Mouse (Mus musculus): ENCODE measurements around the gene Dram1. TPM values are rescaled to one million over a fixed set of nuclear protein-coding genes. Genes with fewer than 3 reads are reported as not detected.

The Dram1 gene
- polyA plus RNA-seq, 1 experiment from 2014 or later = 3.3 TPM

- Histone ChIP-seq H3K27ac (ENCODE audit: low read length) (no peak overlapping the region), H3K9me3 (replicated peaks; ENCODE audit: control insufficient read depth, low read length) (no peaks in the 10 kb centered on the region), H3K4me3 (ENCODE audit: low read length) (no peak overlapping the region), H3K4me1 (ENCODE audit: control insufficient read depth, insufficient read depth, low read length) (peaks cover 14% of the 10 kb centered on the region), H3K36me3 (ENCODE audit: control insufficient read depth, insufficient read depth) (0 out of 2 replicates have a peak, but pooled peaks cover 2% of the 10 kb centered on the region), H3K9ac (ENCODE audit: low read length) (no peak overlapping the region), H3K27me3 (ENCODE audit: control insufficient read depth, insufficient read depth, low read length) (no peaks in the 10 kb centered on the region), H3K4me2 (ENCODE audit: low read depth, low read length) (no peak overlapping the region)
- no peak for ATAC-seq (replicated peaks; ENCODE audit: extremely low read depth, insufficient read depth, low FRiP score)
- 62% methylated on average over 2 of the region's 2 CpGs for WGBS
These were observed 30.9 kb upstream of the Dram1 start for GRCm38 (mm10) chr10:88409751-88410150.

- Histone ChIP-seq H3K9me3 (replicated peaks; ENCODE audit: control insufficient read depth, low read length) (no peaks in the 10 kb centered on the region), H3K27ac (ENCODE audit: low read length) (no peak overlapping the region), H3K27me3 (ENCODE audit: control insufficient read depth, insufficient read depth, low read length) (no peaks in the 10 kb centered on the region), H3K9ac (ENCODE audit: low read length) (no peak overlapping the region), H3K4me1 (ENCODE audit: control insufficient read depth, insufficient read depth, low read length) (peaks cover 14% of the 10 kb centered on the region), H3K4me3 (ENCODE audit: low read length) (no peak overlapping the region), H3K4me2 (ENCODE audit: low read depth, low read length) (no peak overlapping the region), H3K36me3 (ENCODE audit: control insufficient read depth, insufficient read depth) (no peaks in the 10 kb centered on the region)
- 67% methylated on average over 12 of the region's 12 CpGs for WGBS
- ATAC-seq (replicated peaks; ENCODE audit: extremely low read depth, insufficient read depth, low FRiP score) = no peak
These were observed 29.2 kb upstream of the Dram1 start for GRCm38 (mm10) chr10:88407875-88408631.

GRCm38 (mm10) chr10:88405812-88406211 lies 26.9 kb upstream of the Dram1 start:
- Histone ChIP-seq H3K4me2 (ENCODE audit: low read depth, low read length) (no peak overlapping the region), H3K36me3 (ENCODE audit: control insufficient read depth, insufficient read depth) (peaks cover 11% of the 10 kb centered on the region; the same call in 1 of the 2 replicates), H3K9ac (ENCODE audit: low read length) (no peak overlapping the region), H3K27me3 (ENCODE audit: control insufficient read depth, insufficient read depth, low read length) (no peaks in the 10 kb centered on the region), H3K27ac (ENCODE audit: low read length) (peak overlapping the region; percentile 58), H3K4me3 (ENCODE audit: low read length) (no peak overlapping the region), H3K9me3 (replicated peaks; ENCODE audit: control insufficient read depth, low read length) (no peaks in the 10 kb centered on the region), H3K4me1 (ENCODE audit: control insufficient read depth, insufficient read depth, low read length) (peaks cover 14% of the 10 kb centered on the region)
- ATAC-seq (replicated peaks; ENCODE audit: extremely low read depth, insufficient read depth, low FRiP score) = peak; percentile 65
- 61% methylated on average over 7 of the region's 7 CpGs for WGBS

GRCm38 (mm10) chr10:88404220-88404619 lies 25.3 kb upstream of the Dram1 start:
- Histone ChIP-seq H3K4me3 (ENCODE audit: low read length) (no peak overlapping the region), H3K27me3 (ENCODE audit: control insufficient read depth, insufficient read depth, low read length) (no peaks in the 10 kb centered on the region), H3K9ac (ENCODE audit: low read length) (no peak overlapping the region), H3K36me3 (ENCODE audit: control insufficient read depth, insufficient read depth) (peaks cover 11% of the 10 kb centered on the region; the same call in 1 of the 2 replicates), H3K4me1 (ENCODE audit: control insufficient read depth, insufficient read depth, low read length) (peaks cover 11% of the 10 kb centered on the region; the same call in 1 of the 2 replicates), H3K9me3 (replicated peaks; ENCODE audit: control insufficient read depth, low read length) (no peaks in the 10 kb centered on the region), H3K27ac (ENCODE audit: low read length) (no peak overlapping the region), H3K4me2 (ENCODE audit: low read depth, low read length) (no peak overlapping the region)
- no peak for ATAC-seq (replicated peaks; ENCODE audit: extremely low read depth, insufficient read depth, low FRiP score)
- 78% methylated on average over 6 of the region's 6 CpGs for WGBS

- Histone ChIP-seq H3K36me3 (ENCODE audit: control insufficient read depth, insufficient read depth) (peaks cover 11% of the 10 kb centered on the region; the same call in 1 of the 2 replicates), H3K4me1 (ENCODE audit: control insufficient read depth, insufficient read depth, low read length) (peaks cover 8% of the 10 kb centered on the region; the same call in 1 of the 2 replicates), H3K4me2 (ENCODE audit: low read depth, low read length) (no peak overlapping the region), H3K4me3 (ENCODE audit: low read length) (no peak overlapping the region), H3K27ac (ENCODE audit: low read length) (no peak overlapping the region), H3K9ac (ENCODE audit: low read length) (no peak overlapping the region), H3K9me3 (replicated peaks; ENCODE audit: control insufficient read depth, low read length) (no peaks in the 10 kb centered on the region), H3K27me3 (ENCODE audit: control insufficient read depth, insufficient read depth, low read length) (no peaks in the 10 kb centered on the region)
- no peak for ATAC-seq (replicated peaks; ENCODE audit: extremely low read depth, insufficient read depth, low FRiP score)
- WGBS = 93% methylated on average over 4 of the region's 4 CpGs
These were observed 24.1 kb upstream of the Dram1 start for GRCm38 (mm10) chr10:88403021-88403420.

GRCm38 (mm10) chr10:88399271-88399670 lies 20.4 kb upstream of the Dram1 start:
- Histone ChIP-seq H3K27ac (ENCODE audit: low read length) (no peak overlapping the region), H3K4me2 (ENCODE audit: low read depth, low read length) (no peak overlapping the region), H3K9me3 (replicated peaks; ENCODE audit: control insufficient read depth, low read length) (no peaks in the 10 kb centered on the region), H3K4me1 (ENCODE audit: control insufficient read depth, insufficient read depth, low read length) (no peaks in the 10 kb centered on the region), H3K9ac (ENCODE audit: low read length) (no peak overlapping the region), H3K27me3 (ENCODE audit: control insufficient read depth, insufficient read depth, low read length) (no peaks in the 10 kb centered on the region), H3K36me3 (ENCODE audit: control insufficient read depth, insufficient read depth) (peaks cover 11% of the 10 kb centered on the region; the same call in 1 of the 2 replicates), H3K4me3 (ENCODE audit: low read length) (no peak overlapping the region)
- WGBS = 84% methylated on average over 5 of the region's 5 CpGs
- no peak for ATAC-seq (replicated peaks; ENCODE audit: extremely low read depth, insufficient read depth, low FRiP score)

- no peak for ATAC-seq (replicated peaks; ENCODE audit: extremely low read depth, insufficient read depth, low FRiP score)
- Histone ChIP-seq H3K4me1 (ENCODE audit: control insufficient read depth, insufficient read depth, low read length) (no peaks in the 10 kb centered on the region), H3K4me3 (ENCODE audit: low read length) (no peak overlapping the region), H3K4me2 (ENCODE audit: low read depth, low read length) (no peak overlapping the region), H3K9me3 (replicated peaks; ENCODE audit: control insufficient read depth, low read length) (no peaks in the 10 kb centered on the region), H3K36me3 (ENCODE audit: control insufficient read depth, insufficient read depth) (peaks cover 11% of the 10 kb centered on the region; the same call in 1 of the 2 replicates), H3K9ac (ENCODE audit: low read length) (no peak overlapping the region), H3K27me3 (ENCODE audit: control insufficient read depth, insufficient read depth, low read length) (no peaks in the 10 kb centered on the region), H3K27ac (ENCODE audit: low read length) (no peak overlapping the region)
- 76% methylated on average over 6 of the region's 6 CpGs for WGBS
These were observed 19.9 kb upstream of the Dram1 start for GRCm38 (mm10) chr10:88398668-88399243.

GRCm38 (mm10) chr10:88392181-88392847 lies 13.4 kb upstream of the Dram1 start:
- WGBS = 79% methylated on average over 9 of the region's 9 CpGs
- H3K36me3 ChIP-seq (ENCODE audit: control insufficient read depth, insufficient read depth) = no peaks in the 10 kb centered on the region
- ATAC-seq (replicated peaks; ENCODE audit: extremely low read depth, insufficient read depth, low FRiP score) = no peak

GRCm38 (mm10) chr10:88391495-88391894 lies 12.6 kb upstream of the Dram1 start:
- H3K4me2 ChIP-seq (ENCODE audit: low read depth, low read length) = no peak overlapping the region
- WGBS = 88% methylated on average over 9 of the region's 9 CpGs
- H3K27ac ChIP-seq (ENCODE audit: low read length) = no peak overlapping the region
- no peak overlapping the region for H3K9ac ChIP-seq (ENCODE audit: low read length)
- H3K27me3 ChIP-seq (ENCODE audit: control insufficient read depth, insufficient read depth, low read length) = no peaks in the 10 kb centered on the region
- no peaks in the 10 kb centered on the region for H3K36me3 ChIP-seq (ENCODE audit: control insufficient read depth, insufficient read depth)
- no peak overlapping the region for H3K4me3 ChIP-seq (ENCODE audit: low read length)
- no peak for ATAC-seq (replicated peaks; ENCODE audit: extremely low read depth, insufficient read depth, low FRiP score)
- H3K4me1 ChIP-seq (ENCODE audit: control insufficient read depth, insufficient read depth, low read length) = peaks cover 15% of the 10 kb centered on the region
- H3K9me3 ChIP-seq (replicated peaks; ENCODE audit: control insufficient read depth, low read length) = no peaks in the 10 kb centered on the region

More at GRCm38 (mm10) chr10:88392181-88392847, 13.4 kb upstream of the Dram1 start:
- no peak overlapping the region for H3K9ac ChIP-seq (ENCODE audit: low read length)
- H3K27me3 ChIP-seq (ENCODE audit: control insufficient read depth, insufficient read depth, low read length) = no peaks in the 10 kb centered on the region
- no peaks in the 10 kb centered on the region for H3K9me3 ChIP-seq (replicated peaks; ENCODE audit: control insufficient read depth, low read length)
- no peak overlapping the region for H3K4me2 ChIP-seq (ENCODE audit: low read depth, low read length)
- H3K27ac ChIP-seq (ENCODE audit: low read length) = no peak overlapping the region
- no peak overlapping the region for H3K4me3 ChIP-seq (ENCODE audit: low read length)
- H3K4me1 ChIP-seq (ENCODE audit: control insufficient read depth, insufficient read depth, low read length) = peaks cover 15% of the 10 kb centered on the region
